Mouse (Mus musculus): ENCODE data around the gene Rtn4r.

DNA sequence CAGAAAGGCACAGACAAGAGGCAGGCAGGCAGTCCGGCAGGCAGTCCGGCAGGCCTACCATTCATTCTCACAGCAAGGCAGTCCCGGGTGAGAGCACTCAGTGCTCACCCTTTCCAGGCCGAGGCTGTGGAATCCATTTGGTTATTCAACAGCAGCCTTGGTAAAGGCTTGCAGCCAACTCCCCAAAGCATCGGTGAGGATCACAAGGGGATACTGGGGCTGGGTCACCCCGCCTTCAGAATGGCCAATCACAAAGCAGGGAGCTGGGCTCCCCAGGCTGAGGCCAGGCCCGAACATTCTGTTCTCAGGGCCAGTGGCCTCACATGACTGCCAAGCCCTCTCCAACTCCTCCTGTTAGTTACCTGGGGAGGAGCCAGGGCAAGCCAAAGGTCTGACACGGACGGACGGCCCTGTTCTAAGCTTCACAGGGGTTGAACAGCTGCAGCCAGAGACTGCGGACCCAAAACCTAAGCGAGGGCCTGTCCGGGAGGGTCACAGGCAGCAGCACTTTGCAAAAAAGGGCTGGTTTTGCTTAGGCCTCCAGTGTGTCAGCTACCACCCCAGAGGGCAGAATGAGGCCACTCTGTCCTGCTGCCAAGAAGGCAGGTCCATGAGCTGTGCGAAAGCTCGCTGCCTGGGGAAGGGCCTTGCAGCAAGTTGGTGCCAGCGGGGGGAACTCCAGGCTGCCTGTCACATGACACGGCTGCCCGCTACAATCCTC, 44.1 kb upstream of the Rtn4r start:
- TF ChIP-seq POLR2A (IDR thresholded peaks at IDR 0.05; ENCODE audit: low read depth, low read length) = no peak
- no peak for TF ChIP-seq CTCF (conservative IDR thresholded peaks at IDR 0.05 in 1 of 2, IDR thresholded peaks at IDR 0.05 in 1 of 2; ENCODE audit: low read depth in 2 of 2, low read length in 2 of 2)
- no peak for TF ChIP-seq USF1 (IDR thresholded peaks at IDR 0.05; ENCODE audit: low read depth, low read length)
- no peak for TF ChIP-seq ELF1 (IDR thresholded peaks at IDR 0.05; ENCODE audit: low read depth, low read length)
- no peak for TF ChIP-seq MAFK (IDR thresholded peaks at IDR 0.05; ENCODE audit: insufficient replicate concordance, low read length)
- no peak for TF ChIP-seq KAT2A (IDR thresholded peaks at IDR 0.05; ENCODE audit: insufficient replicate concordance, low read length)
- TF ChIP-seq ZNF384 (IDR thresholded peaks at IDR 0.05; ENCODE audit: low read depth, low read length) = no peak
- no peak for TF ChIP-seq RAD21 (IDR thresholded peaks at IDR 0.05; ENCODE audit: low read depth, low read length)
- no peak for TF ChIP-seq MXI1 (IDR thresholded peaks at IDR 0.05; ENCODE audit: low read depth, low read length)
- TF ChIP-seq TBP (conservative IDR thresholded peaks at IDR 0.05; ENCODE audit: low read depth, low read length) = no peak
- TF ChIP-seq MEF2A (IDR thresholded peaks at IDR 0.05; ENCODE audit: borderline replicate concordance, low read depth, low read length) = no peak
- TF ChIP-seq HCFC1 (IDR thresholded peaks at IDR 0.05; ENCODE audit: low read depth, low read length) = no peak
- TF ChIP-seq POLR2AphosphoS2 (IDR thresholded peaks at IDR 0.05; ENCODE audit: low read depth, low read length) = no peak
